Mouse (Mus musculus) adrenal gland, postnatal 25 days (tissue): ENCODE measurements around the gene Rhebl1. TPM values are rescaled to one million over a fixed set of nuclear protein-coding genes. Genes with fewer than 3 reads are reported as not detected.

Experiments
- total RNA-seq: library from RNA; stranded (reverse); gene quantifications from 2 replicates; pipeline ENCODE4 v1.2.3, GENCODE M21; 2021

Rhebl1 gene
- total RNA-seq, 1 experiment from 2014 or later = 4.4 TPM

Other genes starting within 250 kb of the Rhebl1 start
- 76.1 and 88.7 TPM in 2 replicates for gene Ddx23, start 231.6 kb downstream of the Rhebl1 start, total RNA-seq
- gene Rnd1, start 217.1 kb downstream of the Rhebl1 start, total RNA-seq = 1.5 TPM in 2 replicates
- 0.21 TPM in 1 of 2 replicates, not detected in the other for gene Ccdc65, start 186.3 kb downstream of the Rhebl1 start, total RNA-seq
- gene Fkbp11, start 166.3 kb downstream of the Rhebl1 start, total RNA-seq = 7.0 and 7.4 TPM in 2 replicates
- 118 and 138 TPM in 2 replicates for gene Arf3, start 131.3 kb downstream of the Rhebl1 start, total RNA-seq
- 0.43 and 0.55 TPM in 2 replicates for gene Wnt10b, start 116.4 kb downstream of the Rhebl1 start, total RNA-seq
- not detected in 2 replicates for gene Wnt1, start 104.7 kb downstream of the Rhebl1 start, total RNA-seq
- gene Ddn, start 85.0 kb downstream of the Rhebl1 start, total RNA-seq = 0.09 and 0.24 TPM in 2 replicates
- gene Prkag1, start 63.0 kb downstream of the Rhebl1 start, total RNA-seq = 60.4 and 78.6 TPM in 2 replicates
- gene Kmt2d, start 23.3 kb downstream of the Rhebl1 start, total RNA-seq = 63.0 and 83.0 TPM in 2 replicates
- 1.1 and 2.4 TPM in 2 replicates for gene Dhh, start 4.0 kb upstream of the Rhebl1 start, total RNA-seq
- 25.2 and 30.5 TPM in 2 replicates for gene Lmbr1l, start 23.7 kb upstream of the Rhebl1 start, total RNA-seq
- 285 and 323 TPM in 2 replicates for gene Tuba1b, start 40.0 kb upstream of the Rhebl1 start, total RNA-seq
- not detected in 2 replicates for gene Gm49450, start 59.0 kb upstream of the Rhebl1 start, total RNA-seq
- gene Tuba1a, start 59.2 kb upstream of the Rhebl1 start, total RNA-seq = 81.5 and 90.9 TPM in 2 replicates
- 286 and 303 TPM in 2 replicates for gene Tuba1c, start 135.4 kb upstream of the Rhebl1 start, total RNA-seq
- 0.52 and 2.2 TPM in 2 replicates for gene Prph, start 160.6 kb upstream of the Rhebl1 start, total RNA-seq
- 4.3 and 5.6 TPM in 2 replicates for gene Troap, start 180.0 kb upstream of the Rhebl1 start, total RNA-seq
- not detected in 2 replicates for gene C1ql4, start 193.3 kb upstream of the Rhebl1 start, total RNA-seq
- 1.9 and 3.8 TPM in 2 replicates for gene Dnajc22, start 198.6 kb upstream of the Rhebl1 start, total RNA-seq
- 18.7 and 19.6 TPM in 2 replicates for gene Spats2, start 231.4 kb upstream of the Rhebl1 start, total RNA-seq